12 mouse cellular contexts compared by ENCODE assay signal in the genomic region with DNA sequence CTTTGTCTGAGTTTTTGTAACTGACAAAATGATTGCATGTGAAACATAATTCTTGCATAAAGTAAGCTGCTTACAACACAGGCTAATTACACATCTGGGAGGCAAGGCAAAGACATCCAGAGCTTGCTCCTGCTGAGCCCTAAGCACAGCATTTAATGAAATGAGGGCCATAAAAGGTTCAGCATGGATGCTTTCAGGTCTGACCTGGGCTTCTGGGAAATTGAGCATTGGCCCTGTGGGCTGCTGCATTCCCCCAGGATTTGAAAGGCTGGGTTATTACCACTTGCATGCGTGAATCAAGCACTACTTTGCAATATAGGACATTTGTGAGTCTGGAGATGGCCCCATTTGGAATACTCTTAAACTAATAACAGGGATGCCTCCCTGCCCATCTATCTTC.
"Had no signal": no experiment of that assay in that cellular context is flagged by ENCODE, and none has a peak within 500 bp of the region (broad histone marks: within the 10 kb centered on the region; RNA-seq: fewer than 3 reads in every experiment).

No protein-coding gene starts in this region.

- H3K27ac ChIP-seq: left cerebral cortex, adult 2 months; limb, embryonic 13.5 days; liver, embryonic 14.5 days had no signal

- H3K9me3 ChIP-seq: limb, embryonic 13.5 days had no signal

- H3K36me3 ChIP-seq: limb, embryonic 13.5 days had no signal

- H3K9ac ChIP-seq: limb, embryonic 13.5 days; liver, embryonic 14.5 days had no signal

- H3K4me2 ChIP-seq: limb, embryonic 13.5 days; midbrain, embryonic 11.5 days had no signal

- ATAC-seq: midbrain, embryonic 16.5 days had no signal

- DNase-seq: kidney, adult 8-10 months; kidney, postnatal 25 days; lung, adult 18-20 months; lung, postnatal 4 days; right cerebral cortex, adult 18-20 months; right cerebral cortex, postnatal 25 days; thymus, postnatal 36 days had no signal

- H3K27me3 ChIP-seq: limb, embryonic 13.5 days had no signal

- H3K4me3 ChIP-seq: left cerebral cortex, adult 2 months; limb, embryonic 13.5 days had no signal
